Mouse (Mus musculus) embryonic facial prominence, embryonic 10.5 days (tissue): ENCODE results near the gene Gm49318. TPM values are rescaled to one million over a fixed set of nuclear protein-coding genes. Genes with fewer than 3 reads are reported as not detected.

Source experiments
- DNase-seq: peaks from one replicate; pipeline ENCODE4 v3.0.0-alpha.2; 2017; ENCODE audit warnings: low spot score
- H3K27ac ChIP-seq: fragments of 300-500 bp; sonication (generic); replicated peaks from 2 replicates; pipeline ENCODE4 v1.5.1; 2016; ENCODE audit warnings: mild to moderate bottlenecking
- H3K27me3 ChIP-seq: fragments of 300-500 bp; sonication (generic); replicated peaks from 2 replicates; pipeline ENCODE4 v1.6.1; 2016; ENCODE audit warnings: low read depth, mild to moderate bottlenecking; ENCODE audit not compliant: poor library complexity, severe bottlenecking
- H3K36me3 ChIP-seq: fragments of 300-500 bp; sonication (generic); replicated peaks from 2 replicates; pipeline ENCODE4 v1.6.1; 2016; ENCODE audit warnings: mild to moderate bottlenecking, moderate library complexity
- H3K4me1 ChIP-seq: fragments of 300-500 bp; sonication (generic); 2 replicates; pipeline ENCODE4 v1.6.1; 2016
- H3K4me3 ChIP-seq: fragments of 300-500 bp; sonication (generic); 2 replicates; pipeline ENCODE4 v1.5.1; 2016; ENCODE audit warnings: mild to moderate bottlenecking, moderate library complexity
- H3K9me3 ChIP-seq: fragments of 300-500 bp; sonication (generic); 2 replicates; pipeline ENCODE4 v1.6.1; 2016; ENCODE audit warnings: mild to moderate bottlenecking
- WGBS: fragments of 180-500 bp; shearing (Covaris S2); methylation state at CpG from one replicate; pipeline ENCODE4 v1.1.7; 2016; 5-methylcytosine and 5-hydroxymethylcytosine counted together
- polyA plus RNA-seq: library from polyadenylated mRNA; unstranded; fragments of >200 nt; fragmentation: Nextera tagmentation; extraction: Ambion mirVana; gene quantifications from 2 replicates; pipeline ENCODE4 v1.2.1, GENCODE M21; 2016

Gm49318 gene
- polyA plus RNA-seq, 1 experiment from 2014 or later: not detected

DNA sequence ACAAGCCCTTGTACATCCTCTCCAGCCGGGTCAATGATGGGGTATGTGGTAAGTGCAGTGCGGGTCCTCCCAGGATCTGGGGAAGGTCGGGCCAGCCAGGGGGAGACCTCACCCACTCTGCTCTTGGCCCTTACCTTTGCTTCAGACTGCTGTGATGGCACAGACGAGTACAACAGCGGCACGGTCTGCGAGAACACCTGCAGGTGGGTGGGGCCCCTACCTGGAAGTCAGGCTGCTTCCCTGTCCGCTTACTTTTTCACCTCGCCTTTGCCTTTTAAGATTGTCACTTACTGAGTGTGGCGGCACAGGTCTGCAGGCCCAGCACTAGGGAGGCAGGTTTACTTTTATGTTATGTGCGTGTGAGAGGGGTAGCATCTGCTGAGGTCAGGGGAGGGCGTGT, 66.5 kb downstream of the Gm49318 start:
- H3K27ac ChIP-seq: no peak overlapping the region
- DNase-seq: no peak
- H3K36me3 ChIP-seq: peaks cover 59% of the 10 kb centered on the region
- no peaks in the 10 kb centered on the region for H3K27me3 ChIP-seq
- 93% methylated on average over 12 of the region's 12 CpGs for WGBS
- H3K9me3 ChIP-seq: no peaks in the 10 kb centered on the region
- peaks cover 38% of the 10 kb centered on the region for H3K4me1 ChIP-seq
- H3K4me3 ChIP-seq: 0 out of 2 replicates have a peak overlapping the region, but pooled peaks have one; percentile 87

DNA sequence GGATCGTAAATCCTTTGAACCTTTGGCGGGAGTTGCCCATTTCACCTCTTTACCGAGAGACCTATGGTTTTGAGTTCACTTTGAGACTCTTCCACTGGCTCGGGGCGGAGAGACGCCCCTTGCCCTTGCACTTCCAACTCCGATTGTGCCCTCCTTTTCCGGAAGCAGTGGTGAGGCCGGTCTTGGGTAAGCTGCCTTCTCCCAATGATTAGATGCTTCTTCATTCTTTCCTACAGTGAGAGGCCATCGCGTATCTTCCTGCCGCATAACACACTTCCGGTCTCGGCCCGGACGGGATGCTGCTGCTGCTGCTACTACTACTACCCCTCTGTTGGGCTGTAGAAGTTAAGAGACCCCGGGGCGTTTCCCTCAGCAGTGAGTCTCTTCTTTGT, 67.9 kb downstream of the Gm49318 start:
- Histone ChIP-seq H3K27me3 (peaks cover 4% of the 10 kb centered on the region), H3K9me3 (no peaks in the 10 kb centered on the region), H3K27ac (peak overlapping the region; percentile 83), H3K36me3 (peaks cover 45% of the 10 kb centered on the region), H3K4me3 (peak overlapping the region; percentile 87), H3K4me1 (peaks cover 38% of the 10 kb centered on the region)
- peak; percentile 69 for DNase-seq
- under 1% methylated on average over 18 of the region's 18 CpGs for WGBS

DNA sequence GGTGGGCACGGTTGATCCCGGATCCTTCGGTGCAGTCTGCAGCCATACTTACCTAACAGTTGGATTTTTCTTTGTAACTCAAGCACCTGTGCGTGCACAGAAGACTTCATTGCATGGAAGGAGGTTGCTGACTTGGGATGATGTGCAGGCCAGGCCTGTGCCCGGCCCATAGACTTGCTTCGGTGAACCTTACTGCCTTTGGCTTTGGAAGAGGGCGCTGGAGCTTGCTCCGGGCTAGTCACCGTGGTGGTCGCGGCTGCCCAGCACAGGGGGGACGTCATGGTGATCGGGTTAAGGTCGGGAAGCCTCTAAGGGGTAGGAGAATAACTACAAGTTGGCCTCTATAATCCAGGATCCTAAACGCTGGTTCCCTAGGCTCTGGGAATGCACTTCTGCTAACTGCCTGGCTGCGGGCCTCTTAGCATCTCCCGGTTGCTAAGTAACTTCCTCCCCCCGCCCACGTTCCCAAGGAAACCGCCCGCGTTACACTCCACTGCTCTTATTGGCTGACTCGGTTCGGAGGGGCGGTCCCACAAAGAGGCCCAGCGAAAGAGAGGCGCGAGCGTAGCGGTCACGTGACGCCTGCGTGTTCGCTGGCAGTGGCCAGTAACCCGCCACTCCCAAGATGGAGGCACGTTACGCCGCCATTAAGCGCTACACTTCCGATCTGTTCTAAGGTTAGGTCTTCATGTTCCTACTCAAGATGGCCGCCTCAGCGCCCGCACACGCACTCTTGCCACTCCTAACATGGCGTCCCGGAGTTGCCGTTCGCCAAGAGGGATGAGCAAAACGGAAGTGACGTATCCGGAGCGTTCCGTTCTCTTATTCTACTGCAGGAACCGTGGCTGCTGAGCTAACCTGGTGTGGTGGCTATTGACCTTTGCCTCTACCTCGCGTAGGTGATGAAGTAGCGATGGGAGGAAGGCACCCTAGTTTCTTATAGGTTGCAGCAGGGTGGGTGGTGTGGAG, 68.6 kb downstream of the Gm49318 start, which contains the start of the genes Ccdc151 and Prkcsh:
Gene Ccdc151 (minus strand): TSS at position 441 of the 969 bp plus-strand sequence.
Gene Prkcsh (plus strand): TSS at position 613 of the 969 bp plus-strand sequence.
- Histone ChIP-seq H3K9me3 (no peaks in the 10 kb centered on the region), H3K4me1 (peaks cover 36% of the 10 kb centered on the region), H3K4me3 (peak within 1 kb of the TSS; percentile 87), H3K27ac (peak within 1 kb of the TSS; percentile 83), H3K36me3 (peaks cover 38% of the 10 kb centered on the region), H3K27me3 (peaks cover 5% of the 10 kb centered on the region)
- 6% methylated on average over 57 of the region's 57 CpGs for WGBS
- DNase-seq: peak; percentile 99

DNA sequence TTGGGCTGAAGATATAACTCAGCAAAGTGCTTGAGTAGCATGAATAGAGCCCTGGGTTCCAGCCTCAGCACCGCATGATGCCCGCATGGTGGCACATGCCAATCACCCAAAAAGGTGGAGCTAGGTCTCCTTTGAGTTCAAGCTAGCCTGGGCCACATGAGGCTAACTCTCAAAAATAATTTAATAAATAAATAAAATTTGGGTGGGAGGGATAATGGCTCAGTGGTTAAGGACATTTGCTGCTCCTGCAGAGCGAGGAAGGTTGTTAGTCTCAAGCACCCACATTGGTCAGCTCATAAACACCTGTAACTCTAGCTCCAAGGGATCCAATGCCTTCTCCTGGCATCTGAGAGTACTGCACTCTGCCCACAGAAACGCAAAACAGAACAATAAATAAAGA, 69.4 kb downstream of the Gm49318 start:
- peaks cover 28% of the 10 kb centered on the region for H3K4me1 ChIP-seq
- H3K27ac ChIP-seq: no peak overlapping the region
- DNase-seq: no peak
- H3K9me3 ChIP-seq: no peaks in the 10 kb centered on the region
- H3K27me3 ChIP-seq: peaks cover 13% of the 10 kb centered on the region
- peak overlapping the region; percentile 87; the same call in 1 of the 2 replicates for H3K4me3 ChIP-seq
- 89% methylated on average over 4 of the region's 4 CpGs for WGBS
- H3K36me3 ChIP-seq: peaks cover 30% of the 10 kb centered on the region

DNA sequence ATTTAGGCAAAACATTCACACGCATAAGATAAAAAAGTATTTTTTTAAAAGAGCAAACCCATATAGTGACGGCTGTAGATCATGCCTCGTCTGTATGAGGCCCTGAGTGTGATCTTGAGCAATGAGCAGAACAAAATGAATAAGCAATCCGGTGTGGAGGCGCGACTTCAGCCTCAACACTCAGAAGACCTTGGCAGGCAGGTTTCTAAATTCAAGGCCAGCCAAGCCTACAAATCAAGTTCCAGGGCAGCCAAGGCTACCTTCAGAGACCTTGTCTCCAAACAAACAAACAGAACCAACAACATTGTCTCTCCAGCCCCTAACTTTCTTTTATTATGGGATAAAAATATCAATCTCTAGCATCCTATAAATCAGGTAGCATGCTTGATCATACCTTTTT, 70.8 kb downstream of the Gm49318 start:
- Histone ChIP-seq H3K4me3 (no peak overlapping the region), H3K27ac (no peak overlapping the region), H3K36me3 (peaks cover 16% of the 10 kb centered on the region), H3K4me1 (peaks cover 28% of the 10 kb centered on the region), H3K9me3 (no peaks in the 10 kb centered on the region), H3K27me3 (peaks cover 13% of the 10 kb centered on the region)
- WGBS: 94% methylated on average over 6 of the region's 6 CpGs
- no peak for DNase-seq

DNA sequence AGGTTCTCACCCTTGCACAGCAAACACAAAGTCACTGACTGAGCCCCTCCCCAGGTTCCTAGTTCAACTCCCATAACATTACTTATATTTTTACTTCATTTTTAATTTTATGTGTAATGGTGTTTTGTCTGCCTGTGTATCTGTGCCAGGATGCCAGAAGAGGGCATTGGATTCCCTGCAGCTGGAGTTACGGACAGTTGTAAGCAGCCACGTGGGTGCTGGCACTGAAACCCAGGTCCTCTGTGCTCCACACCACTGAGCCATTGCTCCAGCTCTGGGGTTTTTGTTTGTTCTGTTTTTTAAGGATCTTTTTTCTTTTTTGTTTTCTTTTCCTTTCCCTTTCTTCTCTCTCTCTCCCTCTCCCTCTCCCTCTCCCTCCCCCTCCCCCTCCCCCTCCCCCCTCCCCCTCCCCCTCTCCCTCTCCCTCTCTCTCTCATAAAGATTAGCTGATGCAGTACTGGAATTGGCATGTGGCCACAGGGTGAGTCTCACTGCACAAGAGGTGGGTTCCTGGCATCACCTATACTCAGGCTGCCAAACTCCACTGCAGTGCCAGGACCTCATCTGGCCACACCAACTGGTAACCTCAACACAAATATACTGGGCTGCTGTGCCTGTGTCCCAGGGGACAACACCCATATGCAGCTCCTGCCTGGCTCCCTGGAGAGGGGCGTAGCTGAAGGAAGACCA, 74.7 kb downstream of the Gm49318 start:
- Histone ChIP-seq H3K27me3 (peaks cover 35% of the 10 kb centered on the region), H3K27ac (no peak overlapping the region), H3K9me3 (no peaks in the 10 kb centered on the region), H3K4me1 (no peaks in the 10 kb centered on the region), H3K36me3 (no peaks in the 10 kb centered on the region), H3K4me3 (no peak overlapping the region)
- DNase-seq: no peak
- 90% methylated on average over 3 of the region's 3 CpGs for WGBS

DNA sequence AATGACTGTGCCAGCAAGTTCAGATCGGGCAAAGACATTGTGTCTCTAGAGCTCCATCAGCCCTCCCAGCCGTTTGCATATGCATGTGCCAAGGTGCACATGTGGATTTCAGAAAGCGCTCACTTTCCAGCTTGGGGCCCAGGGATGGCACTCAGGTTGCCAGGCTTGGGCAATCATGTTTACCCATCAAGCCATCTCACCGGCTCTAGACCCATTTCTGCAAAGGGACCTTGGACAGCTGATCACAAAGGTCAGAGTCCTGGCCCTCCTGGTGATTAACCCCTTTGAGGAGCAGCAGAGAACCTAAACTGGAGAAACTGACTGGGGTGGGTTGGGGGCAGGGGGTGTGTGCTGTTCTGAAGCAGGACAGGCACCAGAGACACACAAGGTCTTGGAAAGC, 78.8 kb downstream of the Gm49318 start:
- Histone ChIP-seq H3K27ac (no peak overlapping the region), H3K9me3 (no peaks in the 10 kb centered on the region), H3K27me3 (peaks cover 69% of the 10 kb centered on the region), H3K36me3 (no peaks in the 10 kb centered on the region), H3K4me1 (peaks cover 28% of the 10 kb centered on the region), H3K4me3 (no peak overlapping the region)
- 78% methylated on average over 4 of the region's 4 CpGs for WGBS
- DNase-seq: no peak

DNA sequence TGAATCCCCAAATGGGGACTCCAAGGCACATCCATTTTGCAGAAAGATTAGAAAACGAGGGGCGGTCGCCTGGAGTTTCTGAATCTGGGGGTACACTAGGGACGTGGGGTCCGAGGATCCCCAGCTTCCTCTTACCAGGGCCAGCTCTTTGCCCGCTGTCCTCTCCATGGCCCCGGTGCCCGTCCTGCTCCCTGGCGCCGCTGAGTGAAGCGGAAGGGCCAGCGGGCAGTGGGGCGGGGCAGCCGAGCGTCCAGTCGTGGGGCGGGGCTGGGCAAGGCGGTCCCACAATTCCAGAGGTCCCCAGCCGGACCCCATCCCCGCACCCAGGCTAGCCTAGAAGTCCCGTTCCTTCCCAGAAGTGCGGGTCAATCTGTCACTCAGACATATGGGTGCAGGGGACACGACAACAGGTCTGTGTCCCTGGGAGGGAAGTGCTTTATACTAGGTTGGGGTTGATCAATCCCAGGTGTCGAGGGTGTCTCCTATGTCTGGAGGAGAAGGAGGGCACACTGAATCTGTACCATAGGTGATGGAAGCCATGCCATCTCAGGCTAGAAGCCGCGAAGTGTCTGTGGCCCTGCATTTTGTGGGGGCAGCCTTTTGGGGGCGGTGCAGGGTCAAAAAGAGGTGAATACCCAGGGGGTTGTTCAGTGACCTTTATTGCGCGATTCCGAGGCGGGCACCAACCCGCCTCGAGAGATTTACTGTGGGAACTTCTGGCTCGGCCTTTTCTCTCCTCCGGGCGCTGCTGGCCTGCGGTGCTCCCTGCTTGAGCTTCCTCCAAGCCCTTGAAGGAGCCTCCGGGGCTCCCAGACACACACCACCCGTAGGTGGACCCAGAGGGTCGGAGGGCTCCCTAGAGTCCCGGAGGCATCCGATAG, 81.6 kb downstream of the Gm49318 start, which contains the start of gene Rgl3:
Gene Rgl3 (minus strand): TSS at position 217 of the 881 bp plus-strand sequence.
- WGBS: under 1% methylated on average over 42 of the region's 42 CpGs
- peaks cover 91% of the 10 kb centered on the region for H3K27me3 ChIP-seq
- peaks cover 28% of the 10 kb centered on the region for H3K4me1 ChIP-seq
- H3K27ac ChIP-seq: peak within 1 kb of the TSS; percentile 26; the same call in 1 of the 2 replicates
- no peaks in the 10 kb centered on the region for H3K9me3 ChIP-seq
- H3K4me3 ChIP-seq: peak within 1 kb of the TSS; percentile 66
- no peaks in the 10 kb centered on the region for H3K36me3 ChIP-seq
- peak; percentile 70 for DNase-seq

DNA sequence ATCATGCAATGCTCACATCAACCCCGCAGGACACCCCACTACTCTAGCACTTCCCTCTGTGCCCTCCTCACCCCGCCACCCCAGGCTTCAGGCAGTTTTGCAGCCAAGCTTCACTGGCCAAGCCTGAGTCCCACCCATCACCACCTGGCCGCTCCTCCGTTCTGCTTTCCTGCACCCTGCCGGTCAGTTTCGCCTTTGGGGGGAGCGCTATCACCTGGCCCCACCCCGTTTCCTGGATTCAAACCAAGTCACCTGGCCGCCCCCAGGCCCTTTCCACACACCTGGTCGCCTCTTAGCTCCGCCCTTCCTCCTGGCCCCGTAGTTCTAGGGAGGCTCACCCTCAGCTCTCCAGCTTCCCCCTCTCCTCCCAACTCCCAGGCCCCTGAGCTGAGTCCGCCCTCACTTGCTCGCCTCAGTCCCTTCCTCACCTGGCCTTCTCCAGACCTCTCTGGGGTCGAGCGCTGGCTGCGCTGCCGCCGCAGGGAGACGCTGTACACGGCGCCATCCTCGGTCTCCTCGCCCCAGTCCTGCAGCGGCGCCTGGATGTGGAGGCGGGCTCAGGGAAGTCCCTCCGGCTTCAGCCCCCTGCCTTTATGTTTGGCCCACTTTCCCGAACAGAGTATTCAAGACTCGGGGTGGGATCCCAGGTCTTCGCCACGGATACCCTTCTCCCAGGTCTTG, 82.5 kb downstream of the Gm49318 start:
- Histone ChIP-seq H3K36me3 (no peaks in the 10 kb centered on the region), H3K9me3 (no peaks in the 10 kb centered on the region), H3K27ac (0 out of 2 replicates have a peak overlapping the region, but pooled peaks have one; percentile 26), H3K4me1 (peaks cover 28% of the 10 kb centered on the region), H3K27me3 (peaks cover 100% of the 10 kb centered on the region), H3K4me3 (peak overlapping the region; percentile 66)
- 1% methylated on average over 32 of the region's 32 CpGs for WGBS
- DNase-seq: peak; percentile 55

DNA sequence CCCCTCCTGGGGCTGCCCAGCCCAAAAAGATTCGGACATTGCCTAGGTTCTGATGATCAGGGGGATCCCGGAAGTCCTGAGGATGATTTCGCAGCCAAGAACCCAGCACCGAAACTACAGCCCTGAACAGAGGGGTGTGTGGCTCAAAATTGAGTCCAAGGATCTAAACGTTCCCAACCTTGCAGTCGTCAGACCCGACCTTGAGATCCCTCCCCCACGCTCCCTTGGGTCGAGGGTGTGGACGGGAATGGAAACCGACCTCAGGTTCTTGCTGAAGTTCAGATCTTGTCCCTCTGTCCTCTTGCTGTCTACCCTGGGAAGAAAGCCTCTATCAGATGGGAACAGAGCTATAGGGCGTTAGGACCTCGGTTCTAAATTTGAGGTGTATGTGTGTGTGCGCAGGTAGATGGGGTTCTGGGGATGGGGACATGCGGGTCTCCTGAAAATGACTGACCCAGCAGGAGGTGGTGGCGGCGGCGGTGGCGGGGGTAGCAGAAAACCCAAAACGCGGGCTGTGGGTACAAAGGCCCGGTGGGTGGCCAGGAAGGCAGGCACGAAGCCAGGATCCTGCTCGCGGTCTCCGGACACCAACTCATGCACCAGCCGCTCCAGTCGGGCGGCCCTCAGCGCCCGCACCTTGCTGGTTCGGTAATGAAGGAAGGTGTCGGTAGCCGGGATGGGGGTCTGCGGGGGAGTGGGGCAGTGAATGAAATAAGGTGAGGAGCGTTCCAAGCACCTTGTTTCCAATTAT, 83.3 kb downstream of the Gm49318 start:
- Histone ChIP-seq H3K27ac (no peak overlapping the region), H3K36me3 (no peaks in the 10 kb centered on the region), H3K4me3 (peak overlapping the region; percentile 66), H3K9me3 (no peaks in the 10 kb centered on the region), H3K27me3 (peaks cover 98% of the 10 kb centered on the region), H3K4me1 (peaks cover 28% of the 10 kb centered on the region)
- WGBS: 7% methylated on average over 36 of the region's 36 CpGs
- no peak for DNase-seq
